Mouse (Mus musculus): ENCODE measurements around the gene Shank2. TPM values are rescaled to one million over a fixed set of nuclear protein-coding genes. Genes with fewer than 3 reads are reported as not detected.

The Shank2 gene
- polyA plus RNA-seq, 1 experiment: 32.5 TPM

GRCm38 (mm10) chr7:144111026-144111604 lies 109.4 kb downstream of the Shank2 start:
- TF ChIP-seq POLR2A (IDR thresholded peaks at IDR 0.05; ENCODE audit: borderline replicate concordance, extremely low read depth, insufficient read depth, insufficient read length, poor library complexity, severe bottlenecking) (no peak), CTCF (IDR thresholded peaks at IDR 0.05; ENCODE audit: borderline replicate concordance, extremely low read depth, insufficient read depth, insufficient read length) (no peak)
- peak; percentile 51 for DNase-seq (ENCODE audit: low read depth)

- DNase-seq (ENCODE audit: low read depth): no peak
- TF ChIP-seq CTCF (IDR thresholded peaks at IDR 0.05; ENCODE audit: borderline replicate concordance, extremely low read depth, insufficient read depth, insufficient read length) (no peak), POLR2A (IDR thresholded peaks at IDR 0.05; ENCODE audit: borderline replicate concordance, extremely low read depth, insufficient read depth, insufficient read length, poor library complexity, severe bottlenecking) (no peak)
These were observed 110.3 kb downstream of the Shank2 start for GRCm38 (mm10) chr7:144111981-144112380.

- TF ChIP-seq POLR2A (IDR thresholded peaks at IDR 0.05; ENCODE audit: borderline replicate concordance, extremely low read depth, insufficient read depth, insufficient read length, poor library complexity, severe bottlenecking): no peak
- no peak for TF ChIP-seq CTCF (IDR thresholded peaks at IDR 0.05; ENCODE audit: borderline replicate concordance, extremely low read depth, insufficient read depth, insufficient read length)
- no peak for DNase-seq (ENCODE audit: low read depth)
These were observed 112.5 kb downstream of the Shank2 start for GRCm38 (mm10) chr7:144114230-144114629.

DNA sequence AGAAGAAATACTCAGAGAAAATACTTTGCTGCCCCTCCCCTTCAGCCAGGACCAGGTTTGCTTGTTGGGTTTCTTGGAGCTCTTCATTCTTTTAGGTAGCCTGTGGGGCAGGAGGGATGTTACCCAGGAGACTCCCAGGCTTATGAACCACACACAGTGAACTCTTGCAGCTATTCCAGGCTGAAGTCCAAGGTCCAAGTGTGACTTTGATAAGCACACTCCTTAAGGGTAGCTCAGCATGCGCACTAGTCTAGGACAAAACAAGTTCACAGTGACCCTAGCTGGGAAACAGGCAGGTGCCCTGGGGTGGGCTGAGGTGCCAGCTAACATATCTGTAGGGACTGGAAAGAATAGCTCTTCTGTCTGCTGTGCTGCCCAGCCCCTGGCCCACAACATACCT lies 117.8 kb downstream of the Shank2 start:
- TF ChIP-seq POLR2A (IDR thresholded peaks at IDR 0.05; ENCODE audit: borderline replicate concordance, extremely low read depth, insufficient read depth, insufficient read length, poor library complexity, severe bottlenecking): no peak
- no peak for TF ChIP-seq CTCF (IDR thresholded peaks at IDR 0.05; ENCODE audit: borderline replicate concordance, extremely low read depth, insufficient read depth, insufficient read length)
- DNase-seq (ENCODE audit: low read depth): no peak

DNA sequence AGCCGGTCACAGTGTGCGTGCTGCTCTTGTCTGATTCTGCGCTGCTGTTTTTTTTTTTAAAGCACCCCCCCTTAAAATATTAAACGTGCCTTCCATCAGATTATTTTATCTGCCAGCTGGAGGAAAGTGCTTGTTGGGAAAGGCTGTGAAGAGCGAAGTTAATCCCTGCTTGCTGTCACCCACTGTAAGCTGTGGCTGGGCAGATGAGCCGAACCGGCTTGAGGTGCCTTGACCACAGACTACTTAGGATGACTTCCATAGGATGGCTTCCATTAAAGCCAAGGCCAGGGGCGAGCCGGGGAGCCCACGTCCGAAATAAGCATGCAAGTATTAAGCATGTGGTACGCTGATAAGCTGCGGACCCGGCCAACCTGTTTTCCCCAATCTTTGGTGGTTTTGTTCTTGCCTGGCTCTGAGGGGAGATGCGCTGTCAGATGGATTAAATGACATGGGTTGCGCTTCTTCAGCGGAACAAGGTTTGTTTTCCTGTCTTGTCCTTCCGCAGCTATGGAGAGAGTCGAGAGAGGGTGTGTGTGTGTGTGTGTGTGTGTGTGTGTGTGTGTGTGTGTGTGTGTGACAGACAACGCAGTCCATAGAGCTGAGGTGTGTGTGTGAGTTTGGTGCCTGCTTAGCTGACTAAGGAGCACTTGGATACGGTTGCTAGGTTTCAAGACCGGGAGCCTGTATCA lies 131.1 kb downstream of the Shank2 start:
- peak; percentile 87 for DNase-seq (ENCODE audit: low read depth)
- no peak for TF ChIP-seq POLR2A (IDR thresholded peaks at IDR 0.05; ENCODE audit: borderline replicate concordance, extremely low read depth, insufficient read depth, insufficient read length, poor library complexity, severe bottlenecking)
- no peak for TF ChIP-seq CTCF (IDR thresholded peaks at IDR 0.05; ENCODE audit: borderline replicate concordance, extremely low read depth, insufficient read depth, insufficient read length)

DNA sequence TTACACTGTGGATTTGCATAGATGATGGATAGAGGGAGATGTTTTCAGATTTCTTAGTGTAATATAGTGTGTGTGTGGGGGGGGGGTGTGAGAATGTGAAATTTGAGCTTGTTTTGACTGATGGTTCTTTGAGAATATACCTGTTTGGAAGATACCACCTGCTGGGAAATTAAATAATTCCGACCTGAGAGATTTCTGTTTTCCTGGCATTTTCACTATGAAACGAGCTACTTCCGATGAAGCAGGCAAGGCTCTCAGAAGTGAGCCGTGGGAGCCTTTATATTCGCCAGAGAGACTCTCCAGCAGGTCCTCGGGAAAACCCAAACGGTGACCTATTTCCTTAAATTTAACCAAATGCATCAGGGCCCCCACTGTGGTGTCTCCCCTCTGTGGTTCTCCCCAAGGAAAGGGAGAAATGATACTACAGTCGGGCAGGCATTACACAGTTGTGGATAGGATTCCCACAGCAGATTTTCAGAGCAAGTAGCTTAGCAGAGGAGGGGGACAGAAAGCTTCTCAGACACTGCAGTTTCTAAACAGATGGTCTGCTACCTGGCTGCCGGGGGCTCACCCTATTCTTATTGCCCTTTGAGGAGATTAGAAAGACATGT lies 131.8 kb downstream of the Shank2 start:
- peak; percentile 53 for DNase-seq (ENCODE audit: low read depth)
- TF ChIP-seq POLR2A (IDR thresholded peaks at IDR 0.05; ENCODE audit: borderline replicate concordance, extremely low read depth, insufficient read depth, insufficient read length, poor library complexity, severe bottlenecking) (no peak), CTCF (IDR thresholded peaks at IDR 0.05; ENCODE audit: borderline replicate concordance, extremely low read depth, insufficient read depth, insufficient read length) (no peak)

DNA sequence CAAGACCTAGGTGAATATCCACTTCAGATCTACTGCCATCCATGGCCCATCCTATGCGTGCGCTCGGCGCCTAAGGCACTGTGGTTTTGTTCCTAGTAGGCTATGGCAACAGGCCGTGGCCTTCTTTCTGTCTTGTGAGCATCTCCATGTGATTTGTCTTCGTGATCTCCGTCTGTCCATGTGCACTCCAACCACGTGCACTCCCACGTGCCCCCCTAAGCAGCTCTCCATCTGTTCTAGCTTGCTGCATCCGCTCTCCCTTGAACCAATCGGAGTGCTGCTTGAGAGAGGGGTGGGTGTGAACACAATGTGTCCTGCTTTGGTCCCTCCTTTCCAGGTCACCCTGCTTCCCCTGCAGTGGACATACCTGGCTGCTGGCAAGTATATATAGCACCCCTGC lies 133.0 kb downstream of the Shank2 start:
- no peak for TF ChIP-seq CTCF (IDR thresholded peaks at IDR 0.05; ENCODE audit: borderline replicate concordance, extremely low read depth, insufficient read depth, insufficient read length)
- no peak for TF ChIP-seq POLR2A (IDR thresholded peaks at IDR 0.05; ENCODE audit: borderline replicate concordance, extremely low read depth, insufficient read depth, insufficient read length, poor library complexity, severe bottlenecking)
- no peak for DNase-seq (ENCODE audit: low read depth)

GRCm38 (mm10) chr7:144137827-144138226 lies 136.1 kb downstream of the Shank2 start:
- DNase-seq (ENCODE audit: low read depth): no peak
- TF ChIP-seq POLR2A (IDR thresholded peaks at IDR 0.05; ENCODE audit: borderline replicate concordance, extremely low read depth, insufficient read depth, insufficient read length, poor library complexity, severe bottlenecking): no peak
- TF ChIP-seq CTCF (IDR thresholded peaks at IDR 0.05; ENCODE audit: borderline replicate concordance, extremely low read depth, insufficient read depth, insufficient read length): no peak

GRCm38 (mm10) chr7:144138476-144138875 lies 136.7 kb downstream of the Shank2 start:
- DNase-seq (ENCODE audit: low read depth): no peak
- TF ChIP-seq POLR2A (IDR thresholded peaks at IDR 0.05; ENCODE audit: borderline replicate concordance, extremely low read depth, insufficient read depth, insufficient read length, poor library complexity, severe bottlenecking) (no peak), CTCF (IDR thresholded peaks at IDR 0.05; ENCODE audit: borderline replicate concordance, extremely low read depth, insufficient read depth, insufficient read length) (no peak)

DNA sequence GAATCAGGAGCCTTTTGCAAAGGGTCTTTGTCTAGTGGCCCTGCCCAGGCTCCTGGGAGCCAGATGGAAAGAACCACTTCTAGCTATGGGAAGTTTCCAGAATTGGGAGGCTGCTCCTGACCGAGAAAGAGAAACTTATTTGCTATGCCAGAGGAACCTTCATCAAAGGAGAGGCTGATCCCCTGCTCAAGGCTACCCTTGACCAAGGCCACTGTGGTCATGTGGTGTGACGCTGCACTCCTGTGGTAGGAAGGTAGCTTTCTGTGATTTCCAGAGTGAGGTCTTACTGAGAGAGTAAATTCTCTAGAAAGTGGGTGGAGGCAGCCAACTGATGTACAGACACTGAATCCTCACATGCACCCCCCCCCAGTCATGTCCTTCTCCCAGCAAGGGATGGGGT lies 138.0 kb downstream of the Shank2 start:
- no peak for TF ChIP-seq POLR2A (IDR thresholded peaks at IDR 0.05; ENCODE audit: borderline replicate concordance, extremely low read depth, insufficient read depth, insufficient read length, poor library complexity, severe bottlenecking)
- DNase-seq (ENCODE audit: low read depth): no peak

DNA sequence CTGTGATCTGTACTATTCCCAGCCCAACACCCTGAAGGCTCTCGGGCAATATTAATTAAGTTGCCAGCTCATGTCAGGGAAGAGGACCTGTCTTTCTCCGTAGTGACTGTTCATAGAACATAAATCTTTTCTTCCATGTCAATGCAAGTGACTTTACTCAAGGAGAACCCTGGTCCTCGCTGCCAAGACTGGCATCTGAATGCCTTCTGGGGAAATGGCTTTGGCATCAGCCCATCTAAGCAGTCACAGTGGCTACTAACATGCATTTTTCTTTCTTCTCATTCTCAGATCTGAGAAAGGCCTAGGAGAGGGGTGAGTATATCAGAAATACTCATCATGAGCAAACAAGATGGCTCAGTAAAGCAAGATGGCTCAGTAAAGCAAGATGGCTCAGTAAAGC lies 138.7 kb downstream of the Shank2 start:
- TF ChIP-seq POLR2A (IDR thresholded peaks at IDR 0.05; ENCODE audit: borderline replicate concordance, extremely low read depth, insufficient read depth, insufficient read length, poor library complexity, severe bottlenecking) (no peak), CTCF (IDR thresholded peaks at IDR 0.05; ENCODE audit: borderline replicate concordance, extremely low read depth, insufficient read depth, insufficient read length) (no peak)
- DNase-seq (ENCODE audit: low read depth): no peak

DNA sequence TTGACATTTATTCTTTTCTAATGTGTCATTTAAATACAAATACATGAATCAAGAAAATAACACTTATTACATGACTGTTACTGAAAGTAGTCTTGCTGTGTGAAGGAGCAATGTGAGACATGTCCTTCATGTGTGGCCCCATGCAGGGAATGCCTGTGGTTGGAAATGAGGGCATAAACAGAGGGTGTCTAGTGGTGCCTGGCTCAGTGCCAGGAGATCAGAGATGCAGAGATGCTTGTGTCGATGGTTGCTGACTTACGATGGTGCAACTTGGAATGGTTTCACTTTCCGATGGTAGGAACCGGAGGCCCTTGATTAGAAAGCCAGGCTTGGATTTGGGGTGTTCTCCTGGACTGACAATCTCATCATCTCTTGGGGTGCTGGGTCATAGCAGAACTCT lies 140.3 kb downstream of the Shank2 start:
- TF ChIP-seq POLR2A (IDR thresholded peaks at IDR 0.05; ENCODE audit: borderline replicate concordance, extremely low read depth, insufficient read depth, insufficient read length, poor library complexity, severe bottlenecking) (no peak), CTCF (IDR thresholded peaks at IDR 0.05; ENCODE audit: borderline replicate concordance, extremely low read depth, insufficient read depth, insufficient read length) (no peak)
- peak; percentile 44 for DNase-seq (ENCODE audit: low read depth)

All from brain, embryonic 14.5 days (tissue).